Mouse (Mus musculus) liver, adult 2 months (tissue): ENCODE measurements around the gene Gm9945. TPM values are rescaled to one million over a fixed set of nuclear protein-coding genes. Genes with fewer than 3 reads are reported as not detected.

Experiments
- DNase-seq: peaks from one replicate; pipeline ENCODE4 v3.0.0-alpha.2; 2011; ENCODE audit warnings: low read depth, low spot score; ENCODE audit errors: extremely low read depth
- H3K27ac ChIP-seq: fragments of 200-500 bp; replicated peaks from 2 replicates; pipeline ENCODE4 v1.5.1; 2012; ENCODE audit warnings: low read depth, mild to moderate bottlenecking, control low read depth, inconsistent platforms, low read length; ENCODE audit not compliant: insufficient read depth
- H3K27me3 ChIP-seq: fragments of 200-500 bp; 2 replicates; pipeline ENCODE4 v1.6.1; 2012; ENCODE audit warnings: mild to moderate bottlenecking, moderate library complexity, low read length, inconsistent platforms; ENCODE audit not compliant: control insufficient read depth, insufficient read depth
- H3K36me3 ChIP-seq: fragments of 200-500 bp; 2 replicates; pipeline ENCODE4 v1.6.1; 2012; ENCODE audit warnings: low read length, inconsistent platforms; ENCODE audit not compliant: control insufficient read depth, insufficient read depth
- H3K4me1 ChIP-seq: fragments of 200-500 bp; 2 replicates; pipeline ENCODE4 v1.6.1; 2011; ENCODE audit warnings: low read length; ENCODE audit not compliant: control insufficient read depth, insufficient read depth
- H3K4me3 ChIP-seq: fragments of 200-500 bp; 2 replicates; pipeline ENCODE4 v1.5.1; 2011; ENCODE audit warnings: low read depth, mild to moderate bottlenecking, control low read depth, low read length, moderate library complexity; ENCODE audit not compliant: insufficient read depth
- H3K79me2 ChIP-seq: fragments of 200-500 bp; 2 replicates; pipeline ENCODE4 v1.6.1; 2012; ENCODE audit warnings: inconsistent platforms, mild to moderate bottlenecking, low read length, moderate library complexity; ENCODE audit not compliant: control insufficient read depth, insufficient read depth
- H3K9ac ChIP-seq: fragments of 200-500 bp; 2 replicates; pipeline ENCODE4 v1.6.1; 2012; ENCODE audit warnings: low read depth, mild to moderate bottlenecking, control low read depth, inconsistent platforms, low read length
- CTCF ChIP-seq: fragments of 200-500 bp; IDR thresholded peaks from 2 replicates; pipeline ENCODE4 v1.5.1; 2011; ENCODE audit warnings: low read depth, low read length, control low read depth
- POLR2A ChIP-seq: fragments of 200-500 bp; IDR thresholded peaks from 2 replicates; pipeline ENCODE4 v1.6.1; 2011; ENCODE audit warnings: low read length, control low read depth; ENCODE audit not compliant: insufficient read depth; ENCODE audit errors: extremely low read depth
- WGBS: fragments of 180-500 bp; shearing (Covaris S2); methylation state at CpG from one replicate; pipeline ENCODE4 v1.1.7; 2018; 5-methylcytosine and 5-hydroxymethylcytosine counted together
- polyA plus RNA-seq: library from polyadenylated mRNA; depleted of rRNA; stranded (reverse); fragments of >200 nt; gene quantifications from 2 replicates; pipeline ENCODE4 v1.2.3, GENCODE M21; 2012
- total RNA-seq: library from RNA; depleted of rRNA; stranded (reverse); fragments of >200 nt; gene quantifications from 2 replicates; pipeline ENCODE4 v1.2.3, GENCODE M21; 2014

Gm9945 gene
- total and polyA plus RNA-seq, 2 experiments: not detected

DNA sequence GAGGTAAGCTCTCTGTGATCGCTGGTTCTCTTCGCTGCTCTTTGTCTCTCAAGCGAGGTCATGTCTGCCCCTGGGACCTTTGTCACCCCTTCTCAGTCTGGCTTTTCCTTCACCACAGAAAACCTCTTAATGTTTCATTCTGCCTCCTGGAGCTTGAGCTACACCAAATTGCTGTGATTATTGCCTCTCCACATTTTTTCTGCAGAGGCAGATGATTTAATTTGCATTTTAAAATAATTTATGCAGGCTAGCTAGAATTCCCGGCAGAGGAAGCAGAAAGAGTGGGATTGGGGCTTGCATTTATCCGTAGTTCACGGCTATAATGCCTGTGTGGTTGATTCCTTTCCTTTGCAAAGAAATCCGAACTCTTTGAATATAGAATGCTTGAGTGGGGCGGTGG is 4.3 kb upstream of the Gm9945 start:
- no peak overlapping the region for H3K4me3 ChIP-seq
- peaks cover 25% of the 10 kb centered on the region for H3K27me3 ChIP-seq
- 42% methylated on average over 8 of the region's 8 CpGs for WGBS
- no peaks in the 10 kb centered on the region for H3K79me2 ChIP-seq
- no peak overlapping the region for H3K27ac ChIP-seq
- TF ChIP-seq POLR2A (no peak), CTCF (no peak)
- no peak for DNase-seq
- H3K36me3 ChIP-seq: no peaks in the 10 kb centered on the region
- H3K9ac ChIP-seq: no peak overlapping the region
- no peaks in the 10 kb centered on the region for H3K4me1 ChIP-seq

DNA sequence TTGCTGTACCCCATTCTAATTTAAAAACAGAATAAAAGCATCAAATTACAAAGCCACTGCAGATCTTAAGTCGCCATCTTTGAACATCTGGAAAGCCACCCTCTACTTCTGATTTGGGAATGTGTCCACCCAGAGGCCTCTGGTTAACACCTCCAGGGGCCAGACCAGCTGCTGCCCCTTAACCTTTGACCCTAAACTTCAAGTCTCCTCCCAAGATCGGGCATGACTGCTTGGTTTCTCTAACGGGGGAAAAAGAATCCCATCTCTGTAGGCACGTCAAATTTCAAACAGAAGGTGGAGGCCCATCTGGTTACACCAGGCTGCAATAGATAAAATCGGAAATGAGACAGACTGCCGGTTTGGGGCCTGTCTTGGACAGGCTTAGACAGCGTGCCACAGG is 2.1 kb upstream of the Gm9945 start:
- Histone ChIP-seq H3K79me2 (no peaks in the 10 kb centered on the region), H3K36me3 (no peaks in the 10 kb centered on the region), H3K27ac (no peak overlapping the region), H3K27me3 (peaks cover 25% of the 10 kb centered on the region), H3K4me3 (no peak overlapping the region), H3K4me1 (no peaks in the 10 kb centered on the region), H3K9ac (no peak overlapping the region)
- WGBS: 70% methylated on average over 7 of the region's 7 CpGs
- no peak for DNase-seq
- TF ChIP-seq POLR2A: no peak

DNA sequence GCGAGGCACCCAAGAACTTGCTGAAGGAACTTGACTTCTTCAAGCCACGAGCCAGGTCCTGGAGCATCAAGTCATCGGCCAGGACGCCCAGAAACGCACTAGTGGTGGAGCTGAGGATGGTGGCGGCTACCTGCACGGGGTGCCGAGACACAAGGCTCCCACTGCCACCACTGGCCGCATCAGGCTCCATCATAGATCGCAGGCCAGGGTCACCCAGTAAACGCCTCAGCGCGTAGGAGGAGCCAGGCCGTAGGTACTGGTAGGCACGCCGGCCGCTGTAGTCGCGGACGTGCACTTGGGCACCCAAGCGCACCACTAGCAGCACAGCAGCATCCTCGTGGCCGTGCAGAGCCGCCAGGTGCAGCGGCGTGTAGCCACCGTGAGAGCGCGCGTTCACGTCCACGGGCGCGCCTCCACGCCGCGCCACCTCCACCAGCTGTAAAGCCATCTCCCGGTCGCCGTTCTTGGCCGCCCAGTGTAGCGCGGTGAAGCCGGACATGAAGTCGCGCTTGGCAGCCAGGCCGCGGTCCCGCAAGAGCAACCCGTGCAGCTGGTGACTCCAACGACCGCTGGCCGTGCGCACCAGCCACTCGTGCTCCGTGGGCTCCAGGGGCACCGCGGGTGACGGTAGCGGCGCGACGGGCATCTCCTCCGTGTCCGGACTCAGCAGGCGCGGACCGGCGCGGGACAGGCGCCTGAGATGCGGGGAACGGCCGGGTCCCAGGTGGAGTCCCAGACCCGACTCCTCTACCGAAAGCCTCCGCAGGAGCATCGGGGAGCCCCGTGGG is 1.4 kb upstream of the Gm9945 start:
- no peak for TF ChIP-seq POLR2A
- TF ChIP-seq CTCF: no peak
- Histone ChIP-seq H3K79me2 (no peaks in the 10 kb centered on the region), H3K9ac (no peak overlapping the region), H3K27me3 (peaks cover 25% of the 10 kb centered on the region), H3K4me1 (no peaks in the 10 kb centered on the region), H3K36me3 (no peaks in the 10 kb centered on the region), H3K4me3 (peak overlapping the region; percentile 33; the same call in 1 of the 2 replicates), H3K27ac (no peak overlapping the region)
- 10% methylated on average over 79 of the region's 79 CpGs for WGBS
- DNase-seq: no peak

DNA sequence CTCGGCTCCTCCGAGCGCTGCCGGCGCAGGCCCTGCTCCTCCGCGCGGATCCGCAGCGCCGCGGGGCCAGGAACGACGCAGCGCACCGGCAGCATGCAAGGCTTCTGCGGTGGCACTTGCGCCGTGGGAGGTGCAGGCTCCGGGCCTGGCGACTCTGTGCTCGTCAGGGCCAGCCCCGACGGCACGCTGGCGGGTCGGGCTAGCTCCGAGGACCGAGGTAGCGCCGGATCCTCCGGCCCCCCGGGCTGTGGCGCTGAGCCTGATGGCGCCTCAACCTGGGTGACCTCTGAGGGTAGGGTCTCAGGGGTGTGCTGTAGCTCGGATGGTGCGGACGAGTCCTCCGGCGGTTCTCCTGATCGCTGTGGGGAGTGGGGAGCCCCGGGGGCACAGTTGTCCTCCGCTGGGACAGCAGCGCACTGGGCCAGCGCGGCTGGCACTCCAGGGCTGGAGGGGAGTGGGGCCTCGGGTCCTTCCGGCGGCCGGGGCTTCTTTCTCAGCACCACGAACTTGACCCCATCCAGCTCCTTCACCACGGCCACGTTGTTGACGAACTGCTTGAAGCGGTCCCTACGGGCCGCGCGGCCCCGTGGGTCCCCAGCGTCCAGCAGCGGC is 689 bp upstream of the Gm9945 start:
- no peak overlapping the region for H3K27ac ChIP-seq
- WGBS: 2% methylated on average over 62 of the region's 62 CpGs
- DNase-seq: no peak
- no peak overlapping the region; the same call in 1 of the 2 replicates for H3K9ac ChIP-seq
- H3K4me1 ChIP-seq: no peaks in the 10 kb centered on the region
- no peak for TF ChIP-seq CTCF
- TF ChIP-seq POLR2A: no peak
- peaks cover 25% of the 10 kb centered on the region for H3K27me3 ChIP-seq
- peak overlapping the region; percentile 36; the same call in 1 of the 2 replicates for H3K4me3 ChIP-seq
- H3K79me2 ChIP-seq: no peaks in the 10 kb centered on the region
- no peaks in the 10 kb centered on the region for H3K36me3 ChIP-seq

DNA sequence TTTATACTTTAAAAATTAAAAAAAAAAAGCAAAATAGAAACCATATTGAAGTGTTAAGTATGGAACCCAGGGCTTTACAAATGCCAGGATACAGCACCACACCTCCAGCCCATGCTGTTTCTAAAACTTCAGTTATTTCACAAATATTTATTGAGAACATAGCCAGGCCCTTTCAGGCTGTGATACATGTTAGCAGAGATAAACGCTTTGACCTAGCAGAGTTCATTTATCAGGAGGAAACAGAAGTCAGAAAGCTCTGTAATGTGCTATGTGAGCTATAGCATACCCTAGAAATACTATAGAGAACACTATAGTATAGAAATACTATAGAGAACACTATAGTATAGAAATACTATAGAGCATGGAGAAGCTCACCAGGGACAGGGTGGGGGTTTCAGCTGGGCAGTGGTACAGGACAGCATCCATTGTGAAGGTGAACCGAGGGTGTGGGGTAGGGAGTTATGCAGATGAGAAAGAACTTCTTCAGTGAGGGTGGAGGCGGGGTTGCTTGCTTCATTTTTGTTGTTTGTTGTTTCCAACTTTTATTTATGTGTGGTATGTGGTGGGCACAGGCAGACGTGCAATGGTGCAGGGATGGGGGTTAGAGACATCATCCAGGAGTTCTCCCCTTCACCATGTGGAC is 1.2 kb downstream of the Gm9945 start:
- WGBS: 79% methylated on average over 4 of the region's 4 CpGs
- H3K4me3 ChIP-seq: no peak overlapping the region
- DNase-seq: no peak

More for the DNA sequence above, 1.2 kb downstream of the Gm9945 start:
- H3K79me2 ChIP-seq: no peaks in the 10 kb centered on the region
- no peak overlapping the region for H3K27ac ChIP-seq
- TF ChIP-seq CTCF: no peak
- TF ChIP-seq POLR2A: no peak
- H3K27me3 ChIP-seq: peaks cover 22% of the 10 kb centered on the region
- H3K4me1 ChIP-seq: no peaks in the 10 kb centered on the region
- H3K9ac ChIP-seq: no peak overlapping the region
- no peaks in the 10 kb centered on the region for H3K36me3 ChIP-seq
